ENCODE assay signal across 9 mouse cellular contexts in the genomic region with DNA sequence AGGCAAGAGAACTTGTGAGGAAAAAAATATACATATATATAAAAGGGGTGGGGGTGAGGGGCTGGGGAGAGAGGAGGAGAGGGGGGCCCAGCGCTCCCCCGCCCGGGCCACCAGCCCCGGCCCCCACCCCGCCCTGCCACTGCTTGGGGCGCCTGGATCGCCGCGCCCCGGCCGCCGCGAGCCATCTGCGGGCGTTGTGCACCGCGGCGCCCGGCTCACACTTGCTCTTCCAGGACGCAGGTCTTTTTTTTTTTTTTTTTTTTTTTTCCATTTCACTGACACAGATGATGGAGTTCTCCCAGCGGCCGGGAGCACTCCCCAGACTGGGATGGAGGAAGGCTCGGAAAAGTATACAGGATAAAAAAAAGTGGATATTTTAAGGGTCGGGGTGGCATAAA. TPM values are rescaled to one million over a fixed set of nuclear protein-coding genes. Genes with fewer than 3 reads are reported as not detected.
A peak's percentile ranks its signal among the peaks of the same experiment; 100 is the strongest.
DNase-seq lines count a peak whose midpoint lies in the region; ATAC-seq and TF ChIP-seq lines count a peak whose summit lies in the region.
"Had no signal": no experiment of that assay in that cellular context is flagged by ENCODE, and none has a peak within 500 bp of the region (broad histone marks: within the 10 kb centered on the region; RNA-seq: fewer than 3 reads in every experiment).

No protein-coding gene starts in this region.

- peaks cover 4% of the 10 kb centered on the region; the same call in 1 of the 2 replicates for H3K27me3 ChIP-seq in heart, embryonic 14.5 days (ENCODE audit: control insufficient read depth, insufficient read depth, low read length)
- peaks cover 36% of the 10 kb centered on the region for H3K27me3 ChIP-seq in hindbrain, embryonic 13.5 days
- H3K27me3 ChIP-seq in midbrain, embryonic 13.5 days = peaks cover 45% of the 10 kb centered on the region

- H3K27ac ChIP-seq in heart, embryonic 14.5 days (replicated peaks in 1 of 2; ENCODE audit: control insufficient read depth in 1 of 2, insufficient read depth in 1 of 2, low read depth in 2 of 2, low read length in 2 of 2) = peak overlapping the region; percentile 96 to 97
- no peak overlapping the region for H3K27ac ChIP-seq in cortical plate, adult 2 months (ENCODE audit: insufficient read depth, low read length)
- peak overlapping the region; percentile 91 for H3K27ac ChIP-seq in hindbrain, embryonic 13.5 days
- H3K27ac ChIP-seq in midbrain, embryonic 13.5 days = peak overlapping the region; percentile 88

- peak overlapping the region; percentile 96 for H3K9ac ChIP-seq in heart, embryonic 14.5 days (ENCODE audit: low read length)
- H3K9ac ChIP-seq in hindbrain, embryonic 13.5 days = peak overlapping the region; percentile 84
- H3K9ac ChIP-seq in midbrain, embryonic 13.5 days (replicated peaks) = peak overlapping the region; percentile 85

- ATAC-seq in heart, embryonic 14.5 days (ENCODE audit: insufficient number of reproducible peaks, insufficient read depth, low FRiP score, low read depth) = peak; percentile 31; the same call in 1 of the 2 replicates
- ATAC-seq in hindbrain, embryonic 13.5 days (ENCODE audit: low FRiP score) = peak; percentile 56
- ATAC-seq in midbrain, embryonic 13.5 days = peak; percentile 56

- no peak for TF ChIP-seq POLR2A in cortical plate, adult 2 months (IDR thresholded peaks at IDR 0.05; ENCODE audit: extremely low read depth, insufficient read depth, low read length)

- peak overlapping the region; percentile 95 for H3K4me2 ChIP-seq in heart, embryonic 14.5 days (ENCODE audit: low read length)
- peak overlapping the region; percentile 96 for H3K4me2 ChIP-seq in hindbrain, embryonic 13.5 days
- peak overlapping the region; percentile 90 for H3K4me2 ChIP-seq in midbrain, embryonic 13.5 days (replicated peaks)

- intact Hi-C loops in heart, postnatal 25 days (cut with DNase I) = loop anchor here (5.0 kb wide), 1 partner anchor 44 kb away; no protein-coding TSS in a partner anchor

- no peak for DNase-seq in heart, postnatal 25 days (ENCODE audit: low spot score)
- no peak for DNase-seq in layer of hippocampus, adult 18-20 months (ENCODE audit: low spot score in 2 of 2)
- no peak for DNase-seq in adrenal gland, postnatal 10 days
- DNase-seq in thymus, postnatal 10 days (ENCODE audit: low spot score in 2 of 2) = no peak

- WGBS in heart, embryonic 14.5 days = 0% methylated on average over 22 of the region's 24 CpGs
- 0% methylated on average over 22 of the region's 24 CpGs for whole genome bisulfite sequencing in hindbrain, embryonic 13.5 days
- 0% methylated on average over 23 of the region's 24 CpGs for WGBS in midbrain, embryonic 13.5 days

- H3K9me3 ChIP-seq in heart, embryonic 14.5 days (ENCODE audit: control insufficient read depth, low read length) = no peaks in the 10 kb centered on the region
- no peaks in the 10 kb centered on the region for H3K9me3 ChIP-seq in hindbrain, embryonic 13.5 days
- H3K9me3 ChIP-seq in midbrain, embryonic 13.5 days = no peaks in the 10 kb centered on the region

- H3K36me3 ChIP-seq in heart, embryonic 14.5 days (ENCODE audit: control insufficient read depth, insufficient read depth, low read length) = no peaks in the 10 kb centered on the region
- no peaks in the 10 kb centered on the region for H3K36me3 ChIP-seq in hindbrain, embryonic 13.5 days
- no peaks in the 10 kb centered on the region for H3K36me3 ChIP-seq in midbrain, embryonic 13.5 days

- TF ChIP-seq CTCF in cortical plate, adult 2 months (IDR thresholded peaks at IDR 0.05; ENCODE audit: extremely low read depth, insufficient read depth, low read length) = no peak

- peaks cover 10 to 49% of the 10 kb centered on the region in 2 experiments; a peak in 3 of 4 replicates for H3K4me1 ChIP-seq in heart, embryonic 14.5 days (ENCODE audit: control insufficient read depth in 2 of 2, insufficient read depth in 2 of 2, low read length in 2 of 2)
- no peaks in the 10 kb centered on the region for H3K4me1 ChIP-seq in cortical plate, adult 2 months (ENCODE audit: control insufficient read depth, insufficient read depth, low read length)
- H3K4me1 ChIP-seq in hindbrain, embryonic 13.5 days (replicated peaks) = peaks cover 72% of the 10 kb centered on the region
- H3K4me1 ChIP-seq in midbrain, embryonic 13.5 days (replicated peaks) = peaks cover 72% of the 10 kb centered on the region

- peak overlapping the region; percentile 83 to 84 for H3K4me3 ChIP-seq in heart, embryonic 14.5 days (ENCODE audit: control insufficient read depth in 1 of 2, insufficient read depth in 1 of 2, low read depth in 1 of 2, low read length in 2 of 2)
- peak overlapping the region; percentile 50 for H3K4me3 ChIP-seq in cortical plate, adult 2 months (ENCODE audit: insufficient read depth, low read length)
- peak overlapping the region; percentile 67 for H3K4me3 ChIP-seq in hindbrain, embryonic 13.5 days
- H3K4me3 ChIP-seq in midbrain, embryonic 13.5 days (replicated peaks) = peak overlapping the region; percentile 71

RNA-seq across cellular contexts. Expression of a gene that starts 0.3 kb away (rescaled TPM):
- polyA plus RNA-seq in heart, embryonic 14.5 days (2014; fragmentation: Nextera tagmentation; extraction: Ambion mirVana) = 21.0 and 21.7 TPM in 2 replicates
- total RNA-seq in heart, postnatal 25 days (2021) = 10 to 100 TPM; 48.8 to 48.9 TPM
- polyA plus RNA-seq in cortical plate, adult 2 months (2012; rRNA removed) = 5.6 and 8.2 TPM in 2 replicates
- 7.8 and 8.8 TPM in 2 replicates for polyA plus RNA-seq in hindbrain, embryonic 13.5 days (2015; fragmentation: Nextera tagmentation; extraction: Ambion mirVana)
- 9.7 and 12.1 TPM in 2 replicates for polyA plus RNA-seq in midbrain, embryonic 13.5 days (2015; fragmentation: Nextera tagmentation; extraction: Ambion mirVana)
- 10 to 100 TPM; 77.4 to 83.6 TPM for total RNA-seq in layer of hippocampus, adult 18-20 months (2021)
- total RNA-seq in adrenal gland, postnatal 10 days (2021) = 10 to 100 TPM; 25.6 to 31.7 TPM
- total RNA-seq: MEL had no signal
